Mouse (Mus musculus) bone marrow, adult 2 months (tissue): ENCODE results near the gene Sfxn2.

ENCODE experiments used
- CTCF ChIP-seq: fragments of 200-500 bp; IDR thresholded peaks from 2 replicates; pipeline ENCODE4 v1.5.1; 2011; ENCODE audit warnings: low read length, control low read depth; ENCODE audit not compliant: control insufficient read depth, insufficient read depth
- POLR2A ChIP-seq: fragments of 200-500 bp; IDR thresholded peaks from 2 replicates; pipeline ENCODE4 v1.6.1; 2011; ENCODE audit warnings: low read depth, mild to moderate bottlenecking, control low read depth, low read length, borderline replicate concordance; ENCODE audit not compliant: control insufficient read depth

DNA sequence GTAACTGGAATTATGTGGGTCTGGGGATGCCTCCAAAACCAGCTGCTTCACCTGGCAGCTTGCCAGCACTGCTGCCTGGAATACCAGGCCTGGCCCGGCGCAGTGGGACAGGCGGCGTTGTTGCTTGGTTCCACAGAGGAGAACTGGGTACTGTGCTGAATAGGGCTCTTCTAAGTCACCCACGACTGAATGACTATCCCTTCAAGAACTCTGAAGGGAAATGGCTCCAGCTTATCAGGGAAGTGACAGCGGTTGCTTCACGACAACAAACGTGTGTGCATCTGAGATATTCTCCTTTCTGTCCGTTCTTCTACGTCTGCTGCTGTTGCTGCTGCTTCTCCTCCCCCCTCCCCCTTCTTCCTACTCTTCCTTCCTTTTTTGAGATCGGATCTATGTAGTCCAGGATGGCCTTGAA is 19.6 kb upstream of the Sfxn2 start:
- TF ChIP-seq POLR2A = no peak
- no peak for TF ChIP-seq CTCF
